Mouse (Mus musculus): ENCODE measurements at regions not wholly inside any gene's neighbourhood (a gene's known extent, or its start where the extent isn't known, plus 50 kb on each side); places are given as distances from the start of the nearest gene placed in this dataset.

DNA sequence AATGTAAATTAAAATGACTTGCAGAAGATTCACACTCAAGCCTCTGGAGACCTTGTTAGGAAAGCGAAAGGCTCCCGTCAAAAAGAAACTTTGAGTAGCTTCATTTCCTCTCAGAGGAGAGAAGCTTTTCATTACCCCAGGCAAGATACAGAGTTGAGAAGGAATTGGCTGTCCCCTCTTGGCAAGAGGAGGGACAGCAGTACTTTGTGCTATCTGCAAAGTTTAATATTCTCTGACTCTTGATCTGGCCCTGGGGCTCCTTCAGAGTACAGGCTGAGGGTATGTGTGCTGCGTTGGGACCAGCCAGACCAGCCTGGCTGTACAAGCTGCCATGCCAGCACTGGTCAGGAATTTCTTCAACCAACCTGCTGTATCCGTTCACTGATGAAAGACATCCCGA is 525.4 kb downstream of the Amy2a5 start:
- in situ Hi-C loops (cut with MboI, MseI): no loop called here

DNA sequence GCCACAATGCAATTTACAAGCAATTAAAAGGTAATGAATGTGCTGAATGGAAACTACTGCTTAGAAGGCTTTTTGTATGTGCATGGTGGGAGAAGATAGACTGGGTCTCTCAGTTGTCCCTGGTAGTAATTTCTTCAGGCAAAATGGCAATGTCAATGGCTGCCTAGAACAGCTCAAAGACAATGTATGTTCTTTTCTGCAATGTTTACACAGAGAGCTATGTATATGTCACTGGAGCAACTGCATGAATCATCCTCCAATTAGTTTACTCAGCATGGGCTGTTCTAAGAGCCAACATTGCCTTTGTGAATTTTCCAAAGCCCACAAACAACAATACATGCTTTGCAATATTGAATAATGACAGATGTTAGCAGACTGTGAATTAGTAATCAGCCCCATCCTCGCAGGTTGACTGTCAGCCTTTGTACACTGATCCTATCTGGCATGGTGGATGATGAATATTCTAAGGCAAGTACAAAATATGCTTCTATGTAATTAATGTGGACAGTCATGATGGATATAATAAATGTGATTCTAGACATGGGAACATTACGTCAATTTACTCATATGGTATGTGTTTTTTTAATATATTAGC is 559.0 kb downstream of the Amy2a5 start:
- in situ Hi-C loops (cut with MboI, MseI): no loop called here

DNA sequence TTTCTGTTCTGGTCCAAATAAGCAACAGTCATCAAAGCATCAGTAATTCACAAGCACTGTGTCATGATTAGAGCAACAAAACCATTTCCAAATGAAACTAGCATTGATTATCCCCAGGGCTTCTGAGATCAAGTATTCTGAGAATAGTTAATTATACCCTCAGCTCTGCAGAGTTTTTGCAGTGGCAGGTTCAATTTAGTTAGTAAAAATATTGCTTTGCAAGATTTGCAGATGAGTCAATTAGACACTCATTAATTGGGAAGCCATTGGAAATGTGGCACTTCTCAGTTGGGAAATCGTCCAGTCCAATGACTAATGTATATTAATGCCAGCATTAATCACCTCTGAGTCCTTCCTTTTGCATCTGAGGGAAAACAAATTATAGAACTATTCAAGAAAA is 570.5 kb downstream of the Amy2a5 start:
- in situ Hi-C loops (cut with MboI, MseI): no loop called here

DNA sequence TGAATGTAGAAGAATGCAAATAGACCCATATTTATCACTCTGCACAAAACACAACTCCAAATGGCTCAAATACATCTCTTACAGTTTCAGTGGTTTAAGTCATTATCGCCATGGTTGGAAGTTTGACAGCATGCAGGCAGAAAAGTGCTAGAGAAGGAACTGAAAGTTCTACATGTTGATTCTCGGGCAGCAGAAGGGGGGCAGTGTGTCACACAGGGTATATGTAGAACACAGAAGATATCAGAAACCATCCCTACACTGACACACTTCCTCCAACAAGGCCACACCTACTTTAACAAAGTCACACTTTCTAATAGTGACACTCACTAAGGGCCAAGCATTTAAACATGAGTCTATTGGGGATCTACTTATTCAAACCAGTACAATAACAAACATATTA is 620.1 kb downstream of the Amy2a5 start:
- in situ Hi-C loops (cut with MboI, MseI): loop anchor here in 1 of 2 experiments (25.0 kb wide), 1 partner anchor 899 kb away; the partner anchor contains the start of gene Amy2a1

DNA sequence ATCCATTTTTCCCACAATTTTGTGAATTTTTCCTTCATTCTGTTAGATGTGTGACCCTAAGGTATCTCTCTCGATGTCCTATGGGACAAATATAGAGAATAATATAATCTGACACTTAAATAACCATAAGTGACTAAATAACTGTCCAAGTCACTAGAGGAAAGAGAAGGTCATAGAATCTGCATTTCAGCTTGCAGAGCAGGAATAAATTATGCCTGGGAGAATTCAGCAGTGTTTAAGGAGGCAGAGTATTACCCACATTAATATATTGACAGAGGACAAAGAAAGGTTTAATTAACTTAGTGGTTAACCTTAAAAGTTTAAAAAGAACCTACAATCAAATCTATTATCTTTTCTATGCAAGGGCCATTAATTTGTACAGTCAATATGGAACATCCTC is 655.2 kb downstream of the Amy2a5 start:
- in situ Hi-C loops (cut with MboI, MseI): no loop called here

DNA sequence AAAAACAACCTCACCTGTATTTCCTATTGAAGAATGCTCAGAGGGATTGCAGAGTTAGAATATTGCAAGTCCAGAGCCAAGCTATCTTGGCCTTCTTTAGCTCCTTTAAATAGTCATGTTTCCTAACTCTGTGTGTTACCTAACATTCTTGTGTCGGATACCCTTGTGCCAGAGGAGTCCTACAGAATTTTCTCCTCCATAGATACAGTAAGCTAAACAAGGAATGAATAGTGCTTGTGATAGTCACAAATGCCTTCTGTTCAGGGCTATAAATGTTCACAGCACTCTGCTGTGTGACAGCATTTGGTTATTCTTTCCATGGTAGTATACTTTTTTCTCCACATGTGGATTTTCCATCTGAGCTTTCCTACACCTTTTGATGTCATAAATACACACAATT is 676.3 kb downstream of the Amy2a5 start:
- in situ Hi-C loops (cut with MboI, MseI): no loop called here
